Mouse (Mus musculus): Measurements from ENCODE around the gene Vmn1r177.
"Not testable (repeated sequence)": the region's sequence is repeated elsewhere in the genome, so short reads cannot be mapped to it uniquely, and the experiment has no call there.

Vmn1r177 gene

GRCm38 (mm10) chr7:23866349-23866748, at the start of gene Vmn1r177:
Gene Vmn1r177 (minus strand): TSS chr7:23866449.
- DNase-seq: not testable (repeated sequence)

DNA sequence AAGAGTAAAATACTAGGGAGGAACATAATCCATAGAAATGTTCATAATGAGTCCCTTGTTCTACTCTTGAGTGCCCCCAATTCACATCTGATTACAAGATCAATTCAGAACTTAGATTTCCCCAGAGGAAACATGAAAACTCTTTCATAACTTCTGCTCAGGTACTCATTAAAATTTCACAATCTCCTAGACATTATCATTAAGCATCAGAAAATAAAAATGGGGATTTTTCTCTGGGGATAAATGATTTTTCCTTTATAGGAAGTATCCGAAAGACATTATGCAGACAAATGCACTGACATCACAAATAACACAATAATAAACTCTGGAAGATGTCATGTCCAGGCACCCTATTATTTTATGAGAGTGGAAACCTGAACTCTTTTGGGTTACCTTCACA, 25.5 kb upstream of the Vmn1r177 start, which contains the start of gene Vmn1r178:
Gene Vmn1r178, plus strand, starts transcription at position 301 of the 400 bp plus-strand sequence.
- DNase-seq: no peak

GRCm38 (mm10) chr7:23876918-23877317, 10.7 kb upstream of the Vmn1r177 start:
- not testable (repeated sequence) for DNase-seq

GRCm38 (mm10) chr7:23837272-23837671, 29.0 kb downstream of the Vmn1r177 start, which contains the start of gene Vmn1r176:
Gene Vmn1r176 (minus strand): TSS chr7:23837372.
- DNase-seq: not testable (repeated sequence)
